Mouse (Mus musculus): ENCODE measurements around the gene S1pr4.

The S1pr4 gene

DNA sequence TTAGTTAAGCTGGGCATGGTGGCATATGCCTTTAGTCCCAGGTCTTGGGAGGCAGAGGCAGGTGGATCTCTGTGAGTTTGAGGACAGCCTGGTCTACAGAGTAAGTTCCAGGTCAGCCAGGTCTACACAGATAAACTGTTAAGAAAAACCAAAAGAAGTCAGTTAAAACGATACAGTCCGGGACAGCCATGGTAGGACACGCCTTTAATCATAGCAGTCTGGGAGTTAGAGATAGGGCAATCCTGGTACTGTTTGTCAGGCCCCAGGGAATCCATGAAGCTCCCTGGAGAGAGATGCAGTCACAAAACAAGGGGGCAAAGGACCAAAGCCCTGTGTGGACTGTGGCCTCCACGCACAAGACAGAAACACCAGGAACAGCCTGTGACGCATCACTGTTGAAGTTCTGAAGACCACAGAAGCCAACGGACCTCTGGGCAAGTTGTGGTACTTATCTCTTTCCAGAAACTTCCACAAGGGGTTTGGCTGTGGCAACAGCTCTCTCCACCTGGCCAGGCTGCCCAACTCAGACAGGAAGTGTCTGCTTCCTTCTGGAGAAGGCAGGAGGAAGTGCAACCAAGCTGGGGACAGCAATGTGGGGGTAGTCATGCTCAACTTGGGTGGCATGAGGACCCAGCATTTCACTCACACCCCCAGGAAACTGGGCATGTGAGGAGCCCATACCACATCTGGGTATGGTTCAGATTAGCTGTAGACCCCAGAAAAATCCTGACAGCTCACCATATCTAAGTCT is 19.5 kb upstream of the S1pr4 start:
- no peak for DNase-seq (ENCODE audit: low spot score)

DNA sequence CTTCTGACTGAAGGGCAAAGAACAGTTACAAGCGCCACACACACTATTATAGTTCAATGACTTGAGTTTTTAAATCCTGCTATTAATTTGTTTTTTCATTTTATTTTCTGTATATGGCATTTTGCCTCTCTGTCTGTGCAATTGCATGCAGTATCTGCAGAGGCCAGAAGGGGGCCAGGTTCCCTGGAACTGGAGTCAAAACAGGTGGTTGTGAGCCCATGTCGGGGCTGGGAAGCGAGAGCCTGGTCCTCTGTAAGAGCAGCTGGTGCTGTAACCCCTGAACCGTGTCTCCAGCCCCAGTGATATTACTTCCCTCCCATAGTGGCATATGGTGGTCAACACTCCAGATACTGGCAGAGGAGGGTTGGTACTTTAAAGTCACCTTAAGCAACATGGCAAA is 18.6 kb upstream of the S1pr4 start:
- DNase-seq (ENCODE audit: low spot score) = no peak

DNA sequence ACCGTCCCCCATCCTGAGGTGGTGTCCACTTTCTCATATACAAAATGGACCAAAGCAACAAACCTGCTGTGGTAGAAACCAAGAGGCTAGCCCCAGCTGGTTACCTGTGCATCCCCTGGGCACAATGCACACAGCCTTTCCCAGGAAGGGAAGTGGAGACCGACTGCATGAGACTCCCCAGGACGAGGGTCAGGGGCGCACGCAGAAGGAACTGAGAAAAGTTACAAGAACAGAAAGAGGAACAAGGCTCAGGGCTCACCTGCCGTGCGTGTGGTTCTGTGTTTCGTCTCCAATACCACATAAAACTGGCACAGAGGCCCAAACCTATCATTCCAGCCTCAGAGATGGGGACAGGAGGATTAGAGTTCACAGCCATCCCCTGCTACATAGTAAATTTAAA is 17.3 kb upstream of the S1pr4 start:
- DNase-seq (ENCODE audit: low spot score) = no peak

DNA sequence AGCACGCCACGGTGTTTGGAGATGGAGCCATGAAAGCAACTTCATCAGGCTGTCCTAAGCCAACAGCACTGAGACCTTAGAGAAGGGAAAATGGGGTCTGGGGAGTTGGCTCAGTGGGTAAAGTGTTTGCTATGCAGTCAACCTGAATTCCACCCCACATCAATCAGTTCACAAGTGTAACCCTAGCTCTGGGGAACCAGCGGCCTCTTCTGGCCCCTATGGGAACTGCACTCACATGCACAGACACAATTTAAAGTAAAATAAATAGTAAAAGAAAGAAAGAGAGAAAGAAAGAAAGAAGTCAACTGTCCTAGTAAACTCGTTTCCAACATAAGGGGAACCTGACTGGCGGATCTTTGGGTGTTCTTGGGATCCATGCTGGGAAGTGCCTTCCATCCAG is 13.9 kb upstream of the S1pr4 start:
- DNase-seq (ENCODE audit: low spot score) = no peak

DNA sequence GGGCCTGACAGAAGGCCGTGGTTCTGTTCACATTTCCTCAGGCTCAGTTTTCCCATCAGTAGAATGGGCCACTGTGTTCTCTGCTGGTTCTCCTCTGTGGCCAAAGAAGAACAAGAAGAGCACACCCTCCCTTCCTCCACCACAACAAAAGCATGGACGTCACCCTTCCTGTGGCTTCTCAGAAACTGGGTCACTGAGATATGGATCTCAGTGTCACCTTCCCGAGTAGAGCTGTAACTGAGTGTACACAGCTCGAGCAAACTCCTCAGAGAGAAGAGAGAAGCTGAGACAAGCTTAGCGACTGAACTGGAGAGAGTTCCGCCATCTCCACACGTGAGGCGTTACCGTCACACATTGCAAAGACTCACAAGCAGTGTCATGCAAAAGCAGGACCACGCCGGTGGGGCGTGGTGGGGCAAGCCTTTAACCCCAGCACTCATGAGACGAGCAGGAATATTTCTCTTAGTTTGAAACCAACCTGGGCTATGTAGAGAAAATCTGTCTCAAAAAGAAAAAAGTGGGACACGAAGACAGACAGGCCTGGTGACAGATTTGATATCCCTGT is 10.4 kb upstream of the S1pr4 start:
- no peak for DNase-seq (ENCODE audit: low spot score)

DNA sequence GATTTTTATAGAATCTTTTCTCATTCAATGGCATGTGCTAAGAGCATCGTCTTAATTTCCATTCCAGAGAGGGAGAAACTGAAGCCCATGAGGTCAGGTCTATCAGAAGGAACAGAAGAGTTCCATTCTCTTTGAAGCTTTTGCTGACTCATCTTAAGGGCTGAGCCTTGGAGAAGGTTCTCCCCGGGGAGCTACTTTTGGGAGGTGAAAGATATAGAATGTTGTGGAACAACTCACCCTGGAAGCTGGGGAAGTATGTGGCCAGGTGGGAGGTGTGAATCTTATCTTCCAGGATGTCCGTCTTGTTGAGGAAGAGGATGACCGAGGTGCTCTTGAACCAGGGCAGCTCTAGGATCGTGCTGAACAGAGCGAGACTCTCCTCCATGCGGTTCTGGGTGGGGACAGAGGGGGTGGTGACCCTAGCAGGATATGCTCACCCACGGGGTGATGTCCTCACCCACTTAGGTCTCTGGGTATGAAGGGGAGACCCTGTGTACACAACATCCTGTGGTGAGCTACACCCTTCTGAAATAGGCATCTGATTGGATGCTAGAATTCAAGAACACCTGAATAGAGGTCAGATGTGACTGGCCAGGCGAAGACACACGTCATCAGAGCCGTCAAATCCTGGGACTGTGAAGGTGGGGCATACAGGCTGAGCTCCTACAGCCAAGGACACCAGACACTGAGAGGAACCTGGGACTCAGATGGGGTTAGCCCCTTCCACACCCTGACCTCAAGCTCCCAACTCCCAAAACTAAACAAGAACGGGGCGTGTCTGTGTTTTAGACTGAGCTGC is 8.0 kb upstream of the S1pr4 start:
- no peak for DNase-seq (ENCODE audit: low spot score)

DNA sequence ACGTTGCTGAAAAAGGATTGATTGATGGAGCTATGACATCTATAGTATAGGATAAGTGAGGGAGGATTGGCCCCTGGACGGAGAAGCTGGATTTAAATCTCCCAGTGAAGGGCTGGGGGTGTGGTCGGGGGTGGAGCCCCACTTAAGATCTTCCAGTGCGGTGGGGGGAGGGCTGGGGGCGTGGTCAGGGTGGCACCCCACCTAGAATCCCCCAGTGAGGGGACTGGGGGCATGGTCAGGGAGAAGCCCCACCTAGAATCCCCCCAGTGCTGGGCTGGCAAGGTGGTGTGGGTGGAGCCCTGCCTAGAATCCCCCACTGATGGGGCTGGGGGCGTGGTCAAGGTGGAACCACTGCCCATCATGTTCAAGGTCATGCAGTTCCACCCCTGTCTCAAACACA is 7.2 kb upstream of the S1pr4 start:
- DNase-seq (ENCODE audit: low spot score) = no peak

DNA sequence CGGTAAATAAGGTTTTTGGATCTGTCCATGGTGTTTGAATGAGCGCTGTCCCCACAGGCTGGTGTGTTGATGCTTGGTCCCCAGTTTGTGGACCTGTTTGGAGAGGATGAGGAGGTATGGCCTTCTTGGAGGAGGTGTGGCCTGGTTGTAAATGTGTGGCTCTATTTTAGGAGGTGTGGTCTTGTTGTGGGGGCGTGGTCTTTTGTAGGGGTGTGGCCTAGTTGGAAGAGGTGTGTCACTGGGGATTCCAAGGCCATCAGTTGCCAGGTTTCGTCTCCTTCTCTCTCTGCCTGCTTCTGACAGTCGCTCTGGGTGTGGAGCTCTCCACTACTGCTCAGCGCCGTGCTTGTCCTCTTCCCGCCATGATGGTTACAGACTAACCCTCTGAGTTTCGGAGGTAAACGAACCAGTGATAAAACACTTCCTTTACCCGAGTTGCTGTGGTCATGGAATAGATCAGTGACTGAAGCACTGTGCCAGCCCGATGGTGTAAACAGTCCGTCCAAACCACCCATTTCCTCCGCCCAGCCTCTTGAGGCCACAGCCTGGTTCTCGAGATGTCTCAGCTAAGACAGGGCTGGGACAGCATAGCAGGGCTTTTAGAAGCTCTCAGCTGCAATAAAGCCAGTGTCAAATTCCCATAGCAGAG is 5.2 kb upstream of the S1pr4 start:
- no peak for DNase-seq (ENCODE audit: low spot score)

DNA sequence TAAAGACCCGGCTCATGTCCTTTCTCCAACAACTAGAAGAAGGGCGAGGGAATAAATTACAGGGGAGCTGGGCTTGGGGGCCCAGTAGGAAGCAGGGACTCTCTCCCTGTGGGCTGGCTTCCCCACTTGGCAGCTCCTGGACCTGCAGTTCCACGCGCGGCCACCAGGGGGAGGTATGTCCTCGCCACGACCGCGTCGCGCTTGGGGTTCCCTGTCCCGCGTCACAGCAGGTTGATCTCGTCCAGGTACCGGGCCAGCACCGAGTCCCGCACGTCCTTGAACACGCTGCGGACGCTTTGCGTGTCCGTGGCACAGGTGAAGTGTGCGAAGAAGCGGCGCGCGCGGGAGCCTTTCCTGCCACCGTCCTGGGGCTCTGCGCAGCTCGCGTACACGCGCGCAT is 2.7 kb upstream of the S1pr4 start:
- DNase-seq (ENCODE audit: low spot score) = peak; percentile 55

DNA sequence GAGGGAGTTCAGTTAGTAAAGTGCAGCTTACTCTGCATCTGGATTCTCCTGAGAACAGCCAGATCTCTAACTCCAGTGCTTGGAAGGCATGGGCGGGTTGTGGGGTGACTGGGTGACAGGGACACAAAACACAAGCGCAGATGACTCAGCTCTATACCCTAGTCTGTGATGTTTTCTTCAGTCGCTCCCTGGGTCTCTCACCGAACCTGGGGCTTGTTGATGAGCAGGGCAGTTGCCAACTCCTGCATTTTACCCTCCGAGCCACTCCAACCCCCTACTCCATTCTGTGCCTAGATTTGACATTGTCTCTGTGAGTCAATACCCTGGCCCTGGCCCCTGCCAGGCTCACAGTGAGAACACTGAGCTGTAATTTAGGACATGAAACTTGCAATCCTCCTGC is 1.9 kb upstream of the S1pr4 start:
- DNase-seq (ENCODE audit: low spot score) = no peak

DNA sequence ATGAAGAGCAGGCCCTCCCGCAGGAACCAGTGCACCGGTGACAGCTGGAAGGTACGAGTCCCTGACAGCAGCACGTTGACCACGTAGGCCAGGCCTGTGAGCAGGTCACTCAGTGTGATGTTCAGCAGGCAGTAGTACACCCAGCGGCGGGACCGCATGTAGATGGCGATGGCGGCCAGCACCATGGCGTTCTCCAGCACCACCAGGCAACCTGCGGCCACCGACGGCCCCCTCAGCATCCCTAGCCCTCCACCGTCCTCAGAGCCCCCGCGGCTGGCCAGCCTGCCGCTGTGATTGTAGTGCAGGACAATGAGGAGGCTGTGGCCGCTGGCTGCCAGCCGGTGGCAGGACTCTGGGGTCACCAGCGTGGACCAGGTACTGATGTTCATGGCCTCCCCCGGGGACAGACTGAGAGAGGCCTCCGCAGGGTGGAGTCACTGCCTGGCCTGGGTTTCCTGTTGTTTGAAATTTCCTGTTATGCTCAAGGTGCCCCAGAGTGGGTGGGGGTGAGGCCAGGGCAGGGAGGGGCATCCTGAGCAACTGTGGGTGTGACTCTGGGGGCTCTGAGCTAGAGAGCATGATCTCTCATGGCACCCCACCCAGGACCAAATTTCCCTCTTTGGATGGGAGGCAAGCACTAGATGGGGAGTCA is 556 bp downstream of the S1pr4 start:
- no peak for DNase-seq (ENCODE audit: low spot score)

DNA sequence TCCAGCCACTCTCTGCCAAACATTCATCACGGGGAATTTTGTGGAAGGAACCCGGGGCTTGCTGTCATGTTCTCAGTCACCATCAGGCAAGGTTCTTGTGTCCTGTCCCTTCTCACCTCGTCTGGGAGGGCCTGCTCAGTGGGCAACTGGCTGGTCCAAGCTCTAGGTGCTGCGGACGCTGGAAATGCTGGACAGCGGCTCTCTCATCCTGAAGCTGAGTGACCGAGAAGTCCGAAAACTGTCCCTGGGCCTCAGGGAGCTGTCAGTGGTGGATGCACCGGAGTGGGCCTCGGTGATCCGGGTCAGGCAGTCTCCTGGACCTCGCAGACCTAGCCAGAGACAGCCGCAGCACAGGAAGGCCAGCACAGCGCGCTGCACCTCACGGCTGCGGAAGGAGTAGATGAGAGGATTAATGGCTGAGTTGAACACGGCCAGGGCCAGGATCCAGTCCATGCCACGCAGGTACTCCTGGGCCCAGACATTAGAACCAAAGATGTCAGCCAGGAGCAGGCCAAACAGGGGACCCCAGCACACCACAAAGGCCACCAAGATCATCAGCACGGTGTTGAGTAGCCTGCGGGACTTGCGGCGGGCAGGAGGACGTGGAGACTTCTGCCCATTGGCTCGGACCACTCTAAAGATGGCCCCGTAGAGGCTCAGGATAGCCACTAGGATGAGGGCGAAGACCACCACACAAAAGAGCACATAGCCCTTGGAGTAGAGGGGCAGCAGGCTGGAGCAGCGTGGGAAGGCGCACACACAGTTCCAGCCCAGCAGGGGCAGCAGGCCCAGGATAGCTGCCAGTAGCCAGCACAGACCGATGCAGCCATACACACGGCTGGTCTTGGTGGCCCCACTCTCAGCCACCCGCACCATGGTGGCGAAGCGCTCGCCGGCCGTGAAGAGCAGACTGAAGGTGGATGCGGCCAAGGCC is 1.3 kb downstream of the S1pr4 start:
- DNase-seq (ENCODE audit: low spot score) = no peak

DNA sequence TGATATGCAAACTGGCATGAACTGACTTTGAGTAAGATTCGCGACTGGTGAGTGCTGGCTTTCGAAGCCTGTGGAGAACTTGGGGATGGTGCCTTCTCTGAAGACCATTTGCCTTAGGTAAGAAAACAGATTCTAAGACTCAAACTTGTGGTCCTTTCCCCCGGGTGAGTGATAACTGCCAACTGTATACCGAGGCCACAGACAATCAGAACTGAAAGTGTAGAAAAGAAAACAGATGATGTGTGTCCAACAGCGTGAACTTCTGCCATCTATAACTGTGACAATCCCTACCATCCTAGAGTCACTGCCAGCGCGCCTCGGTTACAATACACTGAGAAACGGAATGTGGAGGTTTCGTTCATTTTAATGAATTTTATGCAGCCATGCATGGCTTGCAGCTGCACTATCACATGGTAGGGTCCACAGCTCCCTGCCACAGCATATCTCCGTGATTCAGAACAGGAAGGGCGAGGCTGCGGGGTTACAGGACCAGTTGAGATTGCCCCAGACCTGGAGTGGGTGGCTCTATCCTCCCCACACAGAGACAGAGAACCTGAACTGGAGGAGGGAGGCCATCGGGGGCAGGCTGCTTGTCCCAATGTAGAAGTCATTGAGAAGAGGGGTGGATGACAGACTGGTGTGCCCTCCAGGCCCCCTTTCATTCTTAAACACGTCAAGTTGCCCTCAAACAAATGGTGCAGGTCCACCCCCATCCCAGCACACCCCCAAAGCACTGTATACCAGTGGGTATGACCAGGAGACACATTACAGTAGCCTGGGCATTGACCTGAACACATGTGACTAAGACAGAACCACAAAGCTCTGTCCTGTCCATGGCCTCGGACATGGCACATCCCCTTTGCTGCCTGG is 2.3 kb downstream of the S1pr4 start:
- DNase-seq (ENCODE audit: low spot score) = no peak

DNA sequence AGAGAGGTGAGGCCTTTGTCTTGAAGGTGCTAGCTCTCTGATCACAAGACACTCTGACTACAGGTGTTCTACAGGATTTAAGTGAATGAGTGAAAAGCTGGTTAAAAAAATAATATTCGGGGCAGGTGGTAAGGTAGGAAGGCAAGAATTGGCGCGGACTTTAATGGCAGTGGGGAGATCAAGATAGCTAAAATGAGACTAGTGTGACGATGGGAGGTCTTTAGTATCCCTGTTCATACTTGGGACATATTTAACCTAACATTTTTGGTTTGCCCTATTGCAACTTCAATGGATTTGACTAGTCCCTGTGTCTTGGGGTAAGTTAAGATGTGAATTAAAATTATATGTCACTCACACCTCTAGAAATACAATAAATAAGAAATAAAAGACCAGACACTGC is 3.0 kb downstream of the S1pr4 start:
- DNase-seq (ENCODE audit: low spot score) = no peak

DNA sequence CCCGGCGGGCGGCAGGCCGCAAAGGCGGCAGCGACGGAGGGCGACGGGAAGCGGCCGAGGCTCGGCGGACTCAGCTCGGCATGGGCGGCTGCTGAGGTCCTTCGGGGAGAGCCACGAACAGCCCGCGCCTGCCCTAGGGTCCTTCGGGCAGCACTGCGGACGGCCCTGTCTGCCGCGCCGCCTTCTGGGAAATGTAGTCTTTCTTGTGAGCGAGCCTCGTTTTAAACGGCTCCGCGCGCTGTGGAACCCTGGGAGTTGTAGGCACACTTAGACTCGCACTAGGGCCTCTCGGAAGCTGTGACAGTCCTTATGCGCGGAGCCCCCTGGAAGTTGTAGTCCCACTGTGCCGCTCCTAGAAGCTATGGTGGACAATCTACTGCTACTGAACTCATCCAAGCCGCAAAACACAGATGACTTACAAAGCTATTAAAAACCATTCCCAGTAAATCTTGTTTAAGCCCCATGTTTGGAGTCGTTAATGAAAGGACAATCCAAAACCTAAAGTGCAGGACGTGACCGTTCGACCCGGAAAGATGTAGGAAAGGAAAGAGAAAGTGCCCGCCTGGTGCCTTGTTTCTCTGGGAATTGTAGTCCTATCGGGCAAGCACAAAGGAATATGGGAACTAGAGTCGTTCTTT is 3.5 kb downstream of the S1pr4 start, which contains the start of gene Ncln:
Ncln (minus strand) TSS at position 129 of the 638 bp plus-strand sequence.
- DNase-seq (ENCODE audit: low spot score) = peak; percentile 96

DNA sequence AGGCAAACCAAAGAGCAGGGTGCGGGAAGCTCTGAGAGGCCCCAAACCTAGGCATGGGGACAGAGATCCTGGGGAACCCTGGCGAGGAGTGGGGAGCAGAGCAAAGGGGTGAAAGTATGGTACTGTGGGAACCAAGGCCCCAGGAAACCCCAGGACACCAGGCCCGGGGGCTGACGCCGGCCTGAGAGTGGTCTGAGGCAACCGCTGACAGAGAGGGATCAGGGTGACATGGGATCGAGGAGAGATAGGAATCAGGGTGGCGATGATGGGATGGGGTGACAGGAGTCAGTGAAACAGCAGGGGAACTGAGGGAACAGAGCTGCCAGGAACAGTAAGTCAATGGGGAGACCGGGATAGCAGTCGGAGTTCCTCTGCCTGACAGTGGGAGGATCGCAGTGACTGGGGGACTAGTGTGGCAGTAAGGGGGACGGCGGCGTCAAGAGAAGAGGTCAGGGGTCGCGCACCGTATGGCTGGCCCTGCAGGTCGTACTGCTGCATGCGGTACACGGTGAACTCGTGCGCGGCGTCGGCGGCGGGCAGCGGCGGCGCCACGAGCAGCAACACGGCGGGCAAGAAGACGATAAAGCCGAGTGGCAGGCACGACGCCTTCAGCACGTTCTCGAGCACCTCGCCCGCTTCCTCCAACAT is 4.2 kb downstream of the S1pr4 start:
- no peak for DNase-seq (ENCODE audit: low spot score)

DNA sequence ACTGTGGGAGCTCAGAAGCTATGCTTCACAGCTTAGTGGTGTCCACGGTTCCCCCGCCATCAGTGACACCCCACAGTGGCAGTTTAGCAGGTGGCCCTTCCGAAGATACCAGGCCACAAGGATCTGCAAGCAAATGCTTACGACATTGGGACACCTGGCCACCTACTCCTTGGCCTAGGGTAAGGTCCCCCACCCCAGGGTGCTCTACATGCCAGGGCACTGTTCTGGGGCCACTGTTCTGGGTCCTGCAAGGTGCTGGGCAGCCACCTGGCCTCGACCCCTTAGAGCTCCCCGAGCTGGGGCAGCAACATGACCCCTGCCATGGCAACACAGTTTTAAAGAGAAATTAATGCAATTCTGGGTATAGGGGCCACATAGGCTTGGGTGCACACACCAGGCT is 4.8 kb downstream of the S1pr4 start:
- no peak for DNase-seq (ENCODE audit: low spot score)

DNA sequence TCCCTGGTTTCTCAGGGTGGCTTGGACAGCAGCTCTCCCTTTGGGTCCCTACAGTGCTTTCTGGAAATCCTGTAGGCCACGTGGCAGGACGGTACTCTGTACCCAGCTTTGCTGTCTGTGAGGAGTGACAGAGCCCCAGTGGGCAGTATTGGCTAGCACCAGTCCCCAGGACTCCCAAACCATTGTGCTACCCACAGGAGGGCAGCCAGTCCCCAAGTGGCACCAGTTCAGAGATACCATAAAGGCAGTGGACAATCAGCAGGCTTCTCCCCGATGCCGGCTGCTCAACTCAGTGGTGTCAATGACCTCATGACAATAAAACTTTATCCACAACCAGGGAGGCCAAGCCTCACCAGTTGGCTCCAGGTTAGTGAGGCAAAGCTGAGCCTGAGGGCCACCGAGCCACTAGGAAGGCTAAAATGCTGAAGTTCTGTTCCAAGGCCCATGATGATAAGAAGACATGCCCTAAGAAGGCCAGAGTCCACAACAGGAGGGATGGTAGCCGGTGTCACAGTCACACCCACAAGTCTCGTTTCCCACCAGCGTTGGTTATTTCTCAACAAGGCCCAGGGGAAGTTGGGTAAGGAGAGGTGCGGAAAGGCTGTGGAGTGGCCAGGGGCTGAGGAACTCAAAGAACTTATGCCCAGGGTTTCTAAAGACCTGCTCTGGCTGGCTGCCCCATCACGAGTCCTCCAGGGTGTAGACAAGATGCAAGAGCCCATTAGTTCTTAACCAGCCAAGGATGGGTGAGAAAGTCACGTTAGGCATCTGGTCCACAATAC is 5.5 kb downstream of the S1pr4 start:
- no peak for DNase-seq (ENCODE audit: low spot score)

Measured in ovary, adult 18-20 months (tissue).